Mouse (Mus musculus): Measurements from ENCODE around the gene Lpp. TPM values are rescaled to one million over a fixed set of nuclear protein-coding genes. Genes with fewer than 3 reads are reported as not detected.

The Lpp gene
- polyA plus RNA-seq, 1 experiment from 2014 or later, result 79.9 TPM

GRCm38 (mm10) chr16:24619458-24619857, 226.2 kb downstream of the Lpp start:
- TF ChIP-seq CTCF (IDR thresholded peaks at IDR 0.05; ENCODE audit: low read depth), result no peak
- H3K9ac ChIP-seq, result no peak overlapping the region
- H3K27me3 ChIP-seq (ENCODE audit: insufficient read depth, low read length), result no peaks in the 10 kb centered on the region
- H3K4me3 ChIP-seq (ENCODE audit: low read depth, low read length), result no peak overlapping the region
- DNase-seq (no peak), ATAC-seq (ENCODE audit: insufficient read depth) (no peak)
- H3K4me1 ChIP-seq (ENCODE audit: insufficient read depth), result no peaks in the 10 kb centered on the region
- no peaks in the 10 kb centered on the region; the same call in 1 of the 2 replicates for H3K36me3 ChIP-seq (ENCODE audit: insufficient read depth)
- no peak overlapping the region for H3K27ac ChIP-seq (ENCODE audit: low read depth)
- no peaks in the 10 kb centered on the region for H3K9me3 ChIP-seq (ENCODE audit: low read depth, low read length)
- 90% methylated on average over 6 of the region's 6 CpGs for WGBS
- no peak overlapping the region for H3K4me2 ChIP-seq

- Histone ChIP-seq H3K9me3 (ENCODE audit: low read depth, low read length) (no peaks in the 10 kb centered on the region), H3K27ac (ENCODE audit: low read depth) (no peak overlapping the region), H3K4me1 (ENCODE audit: insufficient read depth) (no peaks in the 10 kb centered on the region), H3K4me2 (no peak overlapping the region), H3K9ac (no peak overlapping the region), H3K4me3 (ENCODE audit: low read depth, low read length) (no peak overlapping the region), H3K36me3 (ENCODE audit: insufficient read depth) (no peaks in the 10 kb centered on the region; the same call in 1 of the 2 replicates), H3K27me3 (ENCODE audit: insufficient read depth, low read length) (no peaks in the 10 kb centered on the region)
- no peak for TF ChIP-seq CTCF (IDR thresholded peaks at IDR 0.05; ENCODE audit: low read depth)
- DNase-seq (no peak), ATAC-seq (ENCODE audit: insufficient read depth) (no peak)
- WGBS, result 81% methylated on average over 3 of the region's 3 CpGs
Measured at GRCm38 (mm10) chr16:24620021-24620420, 226.7 kb downstream of the Lpp start.

DNA sequence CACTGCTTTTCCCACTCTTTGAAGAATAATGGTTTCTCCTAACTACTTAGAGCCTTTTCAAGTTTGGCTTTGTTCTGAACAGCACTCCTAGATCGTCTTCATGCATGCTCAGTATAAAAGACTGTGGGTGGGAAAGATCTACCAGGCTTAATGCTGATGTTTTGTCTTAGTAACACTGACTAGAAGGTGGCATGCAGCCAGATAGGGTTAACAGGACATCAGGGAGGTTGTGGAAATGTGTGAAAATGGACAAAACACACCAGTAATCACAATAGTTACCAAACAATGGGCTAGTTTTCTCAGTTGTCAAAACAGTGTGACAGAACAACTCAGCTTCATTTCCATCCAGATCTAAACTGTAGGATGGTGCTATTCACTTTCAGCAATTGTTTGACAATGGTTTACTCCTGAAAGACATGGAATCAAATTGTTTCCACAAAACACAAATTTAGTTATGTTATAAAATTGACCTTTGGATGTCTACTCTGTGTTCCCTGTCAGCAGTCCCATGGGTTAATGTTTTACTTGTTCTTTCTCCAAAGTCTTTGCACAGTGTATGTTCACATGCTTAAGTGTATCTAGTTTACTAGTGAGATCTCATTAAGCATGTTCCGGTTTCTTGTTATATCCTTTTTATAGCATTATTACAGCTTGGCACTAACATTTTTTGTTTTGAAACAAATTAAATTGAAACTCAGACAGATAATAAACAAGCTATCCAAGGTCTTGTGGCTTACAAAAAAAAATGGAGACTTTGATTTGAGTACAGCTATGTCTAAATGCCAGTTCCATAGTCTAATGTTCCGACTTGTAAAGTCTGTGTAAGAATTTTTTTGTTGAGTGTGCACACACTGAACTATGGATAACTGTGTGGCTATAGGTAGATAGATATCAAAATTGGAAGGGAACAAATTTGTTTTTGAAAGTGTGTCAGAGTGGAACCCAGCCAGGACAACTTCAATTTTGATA, 229.2 kb downstream of the Lpp start:
- ATAC-seq (ENCODE audit: insufficient read depth), result no peak
- Histone ChIP-seq H3K36me3 (ENCODE audit: insufficient read depth) (no peaks in the 10 kb centered on the region; the same call in 1 of the 2 replicates), H3K4me3 (ENCODE audit: low read depth, low read length) (no peak overlapping the region), H3K27ac (ENCODE audit: low read depth) (no peak overlapping the region), H3K27me3 (ENCODE audit: insufficient read depth, low read length) (no peaks in the 10 kb centered on the region), H3K9me3 (ENCODE audit: low read depth, low read length) (no peaks in the 10 kb centered on the region), H3K4me1 (ENCODE audit: insufficient read depth) (no peaks in the 10 kb centered on the region), H3K4me2 (no peak overlapping the region), H3K9ac (no peak overlapping the region)
- TF ChIP-seq CTCF (IDR thresholded peaks at IDR 0.05; ENCODE audit: low read depth), result no peak
- no peak for DNase-seq
- WGBS, result 66% methylated on average over 3 of the region's 3 CpGs

GRCm38 (mm10) chr16:24624335-24624734, 231.0 kb downstream of the Lpp start:
- no peaks in the 10 kb centered on the region for H3K9me3 ChIP-seq (ENCODE audit: low read depth, low read length)
- WGBS, result 59% methylated on average over 5 of the region's 5 CpGs
- no peak overlapping the region for H3K9ac ChIP-seq
- no peak overlapping the region for H3K4me3 ChIP-seq (ENCODE audit: low read depth, low read length)
- H3K27me3 ChIP-seq (ENCODE audit: insufficient read depth, low read length), result no peaks in the 10 kb centered on the region
- no peak overlapping the region for H3K27ac ChIP-seq (ENCODE audit: low read depth)
- no peaks in the 10 kb centered on the region; the same call in 1 of the 2 replicates for H3K36me3 ChIP-seq (ENCODE audit: insufficient read depth)
- no peaks in the 10 kb centered on the region for H3K4me1 ChIP-seq (ENCODE audit: insufficient read depth)
- ATAC-seq (ENCODE audit: insufficient read depth) (no peak), DNase-seq (no peak)
- no peak for TF ChIP-seq CTCF (IDR thresholded peaks at IDR 0.05; ENCODE audit: low read depth)
- no peak overlapping the region for H3K4me2 ChIP-seq

GRCm38 (mm10) chr16:24625576-24625975, 232.3 kb downstream of the Lpp start:
- no peak for TF ChIP-seq CTCF (IDR thresholded peaks at IDR 0.05; ENCODE audit: low read depth)
- peak; percentile 25 for DNase-seq
- 78% methylated on average over 5 of the region's 5 CpGs for WGBS

DNA sequence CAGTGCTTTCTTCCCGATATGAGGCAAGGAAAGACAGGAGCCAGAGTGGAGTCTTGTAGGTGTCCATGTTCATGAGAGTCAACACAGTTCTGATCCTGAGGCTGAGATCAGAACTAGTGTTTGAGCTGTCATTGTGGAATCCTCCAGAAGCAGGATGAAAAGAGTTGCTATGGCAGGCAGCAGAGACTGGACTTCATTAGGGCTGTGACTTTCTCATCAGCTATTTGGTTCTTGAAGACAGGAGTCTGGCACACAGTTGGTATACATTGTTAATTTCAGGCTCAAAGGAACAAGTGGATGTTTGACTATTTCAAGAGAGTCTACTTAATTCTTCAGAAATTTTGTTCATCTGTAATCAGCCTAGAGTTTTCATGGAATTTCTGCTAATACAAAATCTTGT, 235.5 kb downstream of the Lpp start:
- Histone ChIP-seq H3K27me3 (ENCODE audit: insufficient read depth, low read length) (no peaks in the 10 kb centered on the region), H3K4me3 (ENCODE audit: low read depth, low read length) (no peak overlapping the region), H3K9ac (no peak overlapping the region), H3K36me3 (ENCODE audit: insufficient read depth) (no peaks in the 10 kb centered on the region), H3K27ac (ENCODE audit: low read depth) (no peak overlapping the region), H3K4me2 (no peak overlapping the region), H3K4me1 (ENCODE audit: insufficient read depth) (no peaks in the 10 kb centered on the region), H3K9me3 (ENCODE audit: low read depth, low read length) (no peaks in the 10 kb centered on the region)
- 83% methylated on average over 1 of the region's 1 CpGs for WGBS
- TF ChIP-seq CTCF (IDR thresholded peaks at IDR 0.05; ENCODE audit: low read depth), result no peak
- no peak for DNase-seq
- no peak for ATAC-seq (ENCODE audit: insufficient read depth)

More at GRCm38 (mm10) chr16:24625576-24625975, 232.3 kb downstream of the Lpp start:
- no peak overlapping the region for H3K9ac ChIP-seq
- H3K27ac ChIP-seq (ENCODE audit: low read depth), result no peak overlapping the region
- no peak overlapping the region for H3K4me2 ChIP-seq
- H3K36me3 ChIP-seq (ENCODE audit: insufficient read depth), result no peaks in the 10 kb centered on the region; the same call in 1 of the 2 replicates
- H3K4me1 ChIP-seq (ENCODE audit: insufficient read depth), result no peaks in the 10 kb centered on the region
- H3K9me3 ChIP-seq (ENCODE audit: low read depth, low read length), result no peaks in the 10 kb centered on the region
- ATAC-seq (ENCODE audit: insufficient read depth), result no peak
- H3K27me3 ChIP-seq (ENCODE audit: insufficient read depth, low read length), result no peaks in the 10 kb centered on the region
- no peak overlapping the region for H3K4me3 ChIP-seq (ENCODE audit: low read depth, low read length)
